Mouse (Mus musculus) liver, embryonic 13.5 days (tissue): Measurements from ENCODE around the gene Kcnk1. TPM values are rescaled to one million over a fixed set of nuclear protein-coding genes. Genes with fewer than 3 reads are reported as not detected.

Experiments used
- ATAC-seq: fragments of 200-750 bp; cut with Nextera tagmentation; 2 replicates; pipeline ENCODE4 v1.8.0; 2017; ENCODE audit warnings: low read depth, mild to moderate bottlenecking, moderate number of reproducible peaks, moderate library complexity
- DNase-seq: peaks from one replicate; pipeline ENCODE4 v3.0.0; 2022
- H3K27ac ChIP-seq: fragments of 300-500 bp; sonication (generic); 2 replicates; pipeline ENCODE4 v1.5.1; 2015; ENCODE audit warnings: moderate library complexity, mild to moderate bottlenecking, inconsistent platforms
- H3K27me3 ChIP-seq: fragments of 300-500 bp; sonication (generic); 2 replicates; pipeline ENCODE4 v1.6.1; 2015; ENCODE audit warnings: mild to moderate bottlenecking, inconsistent platforms
- H3K36me3 ChIP-seq: fragments of 300-500 bp; sonication (generic); 2 replicates; pipeline ENCODE4 v1.6.1; 2015; ENCODE audit warnings: mild to moderate bottlenecking, inconsistent platforms
- H3K4me1 ChIP-seq: fragments of 300-500 bp; sonication (generic); replicated peaks from 2 replicates; pipeline ENCODE4 v1.6.1; 2015; ENCODE audit warnings: inconsistent platforms
- H3K4me2 ChIP-seq: fragments of 300-500 bp; sonication (generic); 2 replicates; pipeline ENCODE4 v1.6.1; 2015; ENCODE audit warnings: inconsistent platforms, mild to moderate bottlenecking, moderate library complexity
- H3K4me3 ChIP-seq: fragments of 300-500 bp; sonication (generic); replicated peaks from 2 replicates; pipeline ENCODE4 v1.5.1; 2015; ENCODE audit warnings: mild to moderate bottlenecking, inconsistent platforms
- H3K9ac ChIP-seq: fragments of 300-500 bp; sonication (generic); 2 replicates; pipeline ENCODE4 v1.6.1; 2015; ENCODE audit warnings: mild to moderate bottlenecking, inconsistent platforms
- H3K9me3 ChIP-seq: fragments of 300-500 bp; sonication (generic); replicated peaks from 2 replicates; pipeline ENCODE4 v1.6.1; 2016; ENCODE audit warnings: inconsistent platforms
- WGBS: fragments of 180-500 bp; shearing (Covaris S2); methylation state at CpG from one replicate; pipeline ENCODE4 v1.1.7; 2015; ENCODE audit not compliant: insufficient replicate concordance; 5-methylcytosine and 5-hydroxymethylcytosine counted together
- polyA plus RNA-seq: library from polyadenylated mRNA; unstranded; fragments of >200 nt; fragmentation: Nextera tagmentation; extraction: Ambion mirVana; gene quantifications from 2 replicates; pipeline ENCODE4 v1.2.1, GENCODE M21; 2015

Gene Kcnk1
- polyA plus RNA-seq, 1 experiment from 2014 or later, result 0.37 TPM

- H3K27ac ChIP-seq, result no peak overlapping the region
- no peak overlapping the region for H3K9ac ChIP-seq
These were observed 2.6 kb downstream of the Kcnk1 start for GRCm38 (mm10) chr8:125997550-125997949.

GRCm38 (mm10) chr8:125999842-126000395 is 4.9 kb downstream of the Kcnk1 start:
- Histone ChIP-seq H3K4me1 (no peaks in the 10 kb centered on the region), H3K27ac (no peak overlapping the region), H3K9ac (no peak overlapping the region), H3K36me3 (no peaks in the 10 kb centered on the region), H3K4me3 (no peak overlapping the region), H3K9me3 (no peaks in the 10 kb centered on the region), H3K4me2 (no peak overlapping the region), H3K27me3 (peaks cover 45% of the 10 kb centered on the region)
- 64% methylated on average over 7 of the region's 7 CpGs for WGBS
- ATAC-seq (no peak), DNase-seq (no peak)

More at GRCm38 (mm10) chr8:125997550-125997949, 2.6 kb downstream of the Kcnk1 start:
- H3K36me3 ChIP-seq, result no peaks in the 10 kb centered on the region
- ATAC-seq, result no peak
- peaks cover 64% of the 10 kb centered on the region for H3K27me3 ChIP-seq
- H3K4me1 ChIP-seq, result no peaks in the 10 kb centered on the region
- no peak for DNase-seq
- H3K4me2 ChIP-seq, result no peak overlapping the region
- WGBS, result 60% methylated on average over 5 of the region's 5 CpGs
- no peaks in the 10 kb centered on the region for H3K9me3 ChIP-seq
- no peak overlapping the region for H3K4me3 ChIP-seq

- H3K4me2 ChIP-seq, result no peak overlapping the region
- no peaks in the 10 kb centered on the region for H3K36me3 ChIP-seq
- ATAC-seq (no peak), DNase-seq (no peak)
- no peaks in the 10 kb centered on the region for H3K4me1 ChIP-seq
- H3K9me3 ChIP-seq, result no peaks in the 10 kb centered on the region
- H3K4me3 ChIP-seq, result no peak overlapping the region
- 78% methylated on average over 6 of the region's 6 CpGs for WGBS
- peaks cover 8% of the 10 kb centered on the region; the same call in 1 of the 2 replicates for H3K27me3 ChIP-seq
- H3K27ac ChIP-seq, result no peak overlapping the region
- H3K9ac ChIP-seq, result no peak overlapping the region
These were observed 8.6 kb downstream of the Kcnk1 start for GRCm38 (mm10) chr8:126003546-126003945.

- no peaks in the 10 kb centered on the region for H3K36me3 ChIP-seq
- no peak overlapping the region for H3K4me3 ChIP-seq
- ATAC-seq (no peak), DNase-seq (no peak)
- 60% methylated on average over 7 of the region's 7 CpGs for WGBS
- no peak overlapping the region for H3K27ac ChIP-seq
- no peaks in the 10 kb centered on the region for H3K9me3 ChIP-seq
- no peaks in the 10 kb centered on the region for H3K4me1 ChIP-seq
- 0 out of 2 replicates have a peak, but pooled peaks cover 6% of the 10 kb centered on the region for H3K27me3 ChIP-seq
- H3K4me2 ChIP-seq, result no peak overlapping the region
- H3K9ac ChIP-seq, result no peak overlapping the region
These were observed 10.0 kb downstream of the Kcnk1 start for GRCm38 (mm10) chr8:126004953-126005352.

GRCm38 (mm10) chr8:126006310-126006990 is 11.5 kb downstream of the Kcnk1 start:
- no peak overlapping the region for H3K4me3 ChIP-seq
- WGBS, result 71% methylated on average over 11 of the region's 11 CpGs
- no peak overlapping the region for H3K9ac ChIP-seq
- no peaks in the 10 kb centered on the region for H3K36me3 ChIP-seq
- no peaks in the 10 kb centered on the region for H3K9me3 ChIP-seq
- no peak overlapping the region for H3K27ac ChIP-seq
- H3K4me1 ChIP-seq, result no peaks in the 10 kb centered on the region
- no peak overlapping the region for H3K4me2 ChIP-seq
- 0 out of 2 replicates have a peak, but pooled peaks cover 3% of the 10 kb centered on the region for H3K27me3 ChIP-seq
- no peak for ATAC-seq
- no peak for DNase-seq

- Histone ChIP-seq H3K4me3 (no peak overlapping the region), H3K36me3 (no peaks in the 10 kb centered on the region), H3K27ac (no peak overlapping the region), H3K9ac (no peak overlapping the region), H3K4me1 (no peaks in the 10 kb centered on the region), H3K27me3 (0 out of 2 replicates have a peak, but pooled peaks cover 3% of the 10 kb centered on the region), H3K4me2 (no peak overlapping the region), H3K9me3 (no peaks in the 10 kb centered on the region)
- WGBS, result 67% methylated on average over 19 of the region's 19 CpGs
- DNase-seq (no peak), ATAC-seq (no peak)
These were observed 12.8 kb downstream of the Kcnk1 start for GRCm38 (mm10) chr8:126007538-126008330.

- no peak overlapping the region for H3K27ac ChIP-seq
- H3K36me3 ChIP-seq, result no peaks in the 10 kb centered on the region
- no peak overlapping the region for H3K4me2 ChIP-seq
- WGBS, result 70% methylated on average over 2 of the region's 2 CpGs
- no peaks in the 10 kb centered on the region for H3K4me1 ChIP-seq
- H3K9me3 ChIP-seq, result no peaks in the 10 kb centered on the region
- ATAC-seq (no peak), DNase-seq (no peak)
- H3K27me3 ChIP-seq, result no peaks in the 10 kb centered on the region
- H3K4me3 ChIP-seq, result no peak overlapping the region
- no peak overlapping the region for H3K9ac ChIP-seq
These were observed 14.0 kb downstream of the Kcnk1 start for GRCm38 (mm10) chr8:126008945-126009344.

GRCm38 (mm10) chr8:126010900-126011299 is 15.9 kb downstream of the Kcnk1 start:
- H3K27me3 ChIP-seq, result no peaks in the 10 kb centered on the region
- ATAC-seq, result no peak
- no peak overlapping the region for H3K4me3 ChIP-seq
- H3K9me3 ChIP-seq, result no peaks in the 10 kb centered on the region
- H3K27ac ChIP-seq, result no peak overlapping the region
- no peak for DNase-seq
- H3K4me1 ChIP-seq, result no peaks in the 10 kb centered on the region
- no peak overlapping the region for H3K4me2 ChIP-seq
- no peaks in the 10 kb centered on the region for H3K36me3 ChIP-seq
- WGBS, result 57% methylated on average over 3 of the region's 3 CpGs
- H3K9ac ChIP-seq, result no peak overlapping the region

- no peaks in the 10 kb centered on the region for H3K36me3 ChIP-seq
- H3K4me3 ChIP-seq, result no peak overlapping the region
- no peak overlapping the region for H3K27ac ChIP-seq
- no peaks in the 10 kb centered on the region for H3K27me3 ChIP-seq
- no peak for ATAC-seq
- no peak overlapping the region for H3K4me2 ChIP-seq
- 67% methylated on average over 6 of the region's 6 CpGs for WGBS
- H3K9ac ChIP-seq, result no peak overlapping the region
- H3K9me3 ChIP-seq, result no peaks in the 10 kb centered on the region
- no peak for DNase-seq
- H3K4me1 ChIP-seq, result no peaks in the 10 kb centered on the region
These were observed 17.4 kb downstream of the Kcnk1 start for GRCm38 (mm10) chr8:126012334-126012733.

- Histone ChIP-seq H3K4me1 (no peaks in the 10 kb centered on the region), H3K4me2 (no peak overlapping the region), H3K9me3 (no peaks in the 10 kb centered on the region), H3K9ac (no peak overlapping the region), H3K4me3 (no peak overlapping the region), H3K36me3 (no peaks in the 10 kb centered on the region), H3K27ac (no peak overlapping the region), H3K27me3 (no peaks in the 10 kb centered on the region)
- DNase-seq, result no peak
- ATAC-seq, result no peak
- WGBS, result 68% methylated on average over 5 of the region's 5 CpGs
These were observed 18.7 kb downstream of the Kcnk1 start for GRCm38 (mm10) chr8:126013646-126014045.

- no peaks in the 10 kb centered on the region for H3K36me3 ChIP-seq
- DNase-seq (no peak), ATAC-seq (no peak)
- no peak overlapping the region for H3K4me2 ChIP-seq
- no peak overlapping the region for H3K27ac ChIP-seq
- H3K4me3 ChIP-seq, result no peak overlapping the region
- no peak overlapping the region for H3K9ac ChIP-seq
- WGBS, result 74% methylated on average over 8 of the region's 8 CpGs
- no peaks in the 10 kb centered on the region for H3K4me1 ChIP-seq
- H3K27me3 ChIP-seq, result no peaks in the 10 kb centered on the region
- H3K9me3 ChIP-seq, result no peaks in the 10 kb centered on the region
These were observed 27.0 kb downstream of the Kcnk1 start for GRCm38 (mm10) chr8:126021932-126022331.
